9 mouse cellular contexts compared by ENCODE assay signal in genomic region chr7:131897282-131897681, GRCm38 (mm10).
DNase-seq lines count a peak whose midpoint lies in the region; ATAC-seq and TF ChIP-seq lines count a peak whose summit lies in the region.
"Had no signal": no experiment of that assay in that cellular context is flagged by ENCODE, and none has a peak within 500 bp of the region (broad histone marks: within the 10 kb centered on the region; RNA-seq: fewer than 3 reads in every experiment).

No protein-coding gene starts in this region.

- WGBS in heart, postnatal 0 days: 15% methylated on average over 4 of the region's 4 CpGs
- WGBS in heart, embryonic 12.5 days: 23% methylated on average over 4 of the region's 4 CpGs
- 30% methylated on average over 4 of the region's 4 CpGs for WGBS in midbrain, embryonic 10.5 days
- 18% methylated on average over 4 of the region's 4 CpGs for WGBS in midbrain, embryonic 15.5 days

- no peak overlapping the region for H3K4me3 ChIP-seq in heart, postnatal 0 days (ENCODE audit: low read depth, low read length)
- H3K4me3 ChIP-seq in heart, embryonic 12.5 days: no peak overlapping the region
- H3K4me3 ChIP-seq in midbrain, embryonic 10.5 days: no peak overlapping the region
- H3K4me3 ChIP-seq in midbrain, embryonic 15.5 days: no peak overlapping the region
- H3K4me3 ChIP-seq in cortical plate, adult 2 months (ENCODE audit: insufficient read depth, low read length): no peak overlapping the region
- H3K4me3 ChIP-seq: neural tube, embryonic 13.5 days had no signal

- H3K36me3 ChIP-seq in heart, postnatal 0 days (replicated peaks; ENCODE audit: control insufficient read depth, insufficient read depth, low read length): no peaks in the 10 kb centered on the region
- H3K36me3 ChIP-seq in heart, embryonic 12.5 days: no peaks in the 10 kb centered on the region
- H3K36me3 ChIP-seq in midbrain, embryonic 10.5 days: no peaks in the 10 kb centered on the region
- H3K36me3 ChIP-seq in midbrain, embryonic 15.5 days (replicated peaks): no peaks in the 10 kb centered on the region
- H3K36me3 ChIP-seq: neural tube, embryonic 13.5 days had no signal

- no peak overlapping the region for H3K9ac ChIP-seq in heart, postnatal 0 days (replicated peaks; ENCODE audit: low read depth, low read length)
- no peak overlapping the region for H3K9ac ChIP-seq in heart, embryonic 12.5 days
- H3K9ac ChIP-seq in midbrain, embryonic 15.5 days: no peak overlapping the region
- H3K9ac ChIP-seq: neural tube, embryonic 13.5 days had no signal

- no peak overlapping the region for H3K4me2 ChIP-seq in heart, postnatal 0 days (ENCODE audit: low read depth, low read length)
- H3K4me2 ChIP-seq in heart, embryonic 12.5 days: no peak overlapping the region
- no peak overlapping the region for H3K4me2 ChIP-seq in midbrain, embryonic 15.5 days
- H3K4me2 ChIP-seq: neural tube, embryonic 13.5 days had no signal

- no peaks in the 10 kb centered on the region for H3K4me1 ChIP-seq in heart, postnatal 0 days (ENCODE audit: control insufficient read depth, insufficient read depth)
- no peaks in the 10 kb centered on the region for H3K4me1 ChIP-seq in heart, embryonic 12.5 days (replicated peaks)
- no peaks in the 10 kb centered on the region for H3K4me1 ChIP-seq in midbrain, embryonic 10.5 days
- peaks cover 5% of the 10 kb centered on the region; the same call in 1 of the 2 replicates for H3K4me1 ChIP-seq in midbrain, embryonic 15.5 days
- peaks cover 4% of the 10 kb centered on the region for H3K4me1 ChIP-seq in cortical plate, adult 2 months (ENCODE audit: control insufficient read depth, insufficient read depth, low read length)

- no peak for TF ChIP-seq POLR2A in cortical plate, adult 2 months (IDR thresholded peaks at IDR 0.05; ENCODE audit: extremely low read depth, insufficient read depth, low read length)

- no peak for ATAC-seq in heart, postnatal 0 days (ENCODE audit: insufficient read depth, low read depth)
- ATAC-seq in heart, embryonic 12.5 days (ENCODE audit: insufficient number of reproducible peaks, low FRiP score): no peak
- ATAC-seq in midbrain, embryonic 15.5 days (replicated peaks): no peak

- H3K9me3 ChIP-seq in heart, postnatal 0 days (replicated peaks; ENCODE audit: control insufficient read depth, low read length): 0 out of 2 replicates have a peak, but pooled peaks cover 6% of the 10 kb centered on the region
- H3K9me3 ChIP-seq in heart, embryonic 12.5 days (replicated peaks): peaks cover 18% of the 10 kb centered on the region
- peaks cover 12% of the 10 kb centered on the region; the same call in 1 of the 2 replicates for H3K9me3 ChIP-seq in midbrain, embryonic 10.5 days (replicated peaks)
- no peaks in the 10 kb centered on the region for H3K9me3 ChIP-seq in midbrain, embryonic 15.5 days

- no peaks in the 10 kb centered on the region for H3K27me3 ChIP-seq in heart, postnatal 0 days (ENCODE audit: control insufficient read depth, insufficient read depth, low read length)
- H3K27me3 ChIP-seq in heart, embryonic 12.5 days (replicated peaks): 0 out of 2 replicates have a peak, but pooled peaks cover 7% of the 10 kb centered on the region
- no peaks in the 10 kb centered on the region for H3K27me3 ChIP-seq in midbrain, embryonic 10.5 days (ENCODE audit: low read depth, poor library complexity, severe bottlenecking)
- no peaks in the 10 kb centered on the region for H3K27me3 ChIP-seq in midbrain, embryonic 15.5 days (replicated peaks)

- TF ChIP-seq EP300 in heart, postnatal 0 days (IDR thresholded peaks at IDR 0.05; ENCODE audit: low read depth): no peak

- H3K27ac ChIP-seq in heart, postnatal 0 days (ENCODE audit: low read depth): no peak overlapping the region
- H3K27ac ChIP-seq in heart, embryonic 12.5 days (ENCODE audit: poor library complexity, severe bottlenecking): no peak overlapping the region
- no peak overlapping the region for H3K27ac ChIP-seq in midbrain, embryonic 10.5 days (replicated peaks)
- no peak overlapping the region for H3K27ac ChIP-seq in midbrain, embryonic 15.5 days
- H3K27ac ChIP-seq in cortical plate, adult 2 months (ENCODE audit: insufficient read depth, low read length): no peak overlapping the region
- H3K27ac ChIP-seq: neural tube, embryonic 13.5 days had no signal

- peak; percentile 38 for TF ChIP-seq CTCF in heart, postnatal 0 days (IDR thresholded peaks at IDR 0.05; ENCODE audit: low read depth)
- TF ChIP-seq CTCF in cortical plate, adult 2 months (IDR thresholded peaks at IDR 0.05; ENCODE audit: extremely low read depth, insufficient read depth, low read length): peak; percentile 70

- DNase-seq in heart, postnatal 0 days (ENCODE audit: low spot score): no peak
- DNase-seq in midbrain, embryonic 10.5 days (ENCODE audit: low spot score): peak; percentile 19
- peak; percentile 43 for DNase-seq in right cerebral cortex, postnatal 14 days
- no peak for DNase-seq in urinary bladder, postnatal 14 days (ENCODE audit: low spot score)
- DNase-seq in ovary, postnatal 36 days (ENCODE audit: low spot score): no peak

Comparison
In these comparisons a context has a peak if more than half of its experiments do, and no peak if none do; other contexts are left out.
1. DNase-seq: peak in midbrain, embryonic 10.5 days (single experiment) and right cerebral cortex, postnatal 14 days (single experiment); none in heart, postnatal 0 days (single experiment), urinary bladder, postnatal 14 days (single experiment) and ovary, postnatal 36 days (single experiment).